Mouse (Mus musculus) stomach, postnatal 0 days (tissue): Measurements from ENCODE around the gene Nars2. TPM values are rescaled to one million over a fixed set of nuclear protein-coding genes. Genes with fewer than 3 reads are reported as not detected.
A peak's percentile ranks its signal among the peaks of the same experiment; 100 is the strongest.

Experiments
- ATAC-seq: fragments of 200-750 bp; cut with Nextera tagmentation; 2 replicates; pipeline ENCODE4 v1.8.0; 2017; ENCODE audit not compliant: low FRiP score, low TSS enrichment
- DNase-seq: peaks from one replicate; pipeline ENCODE4 v3.0.0-alpha.2; 2016; ENCODE audit warnings: low spot score
- H3K27ac ChIP-seq: fragments of 300-500 bp; sonication (generic); replicated peaks from 2 replicates; pipeline ENCODE4 v1.5.1; 2014; ENCODE audit warnings: mild to moderate bottlenecking, control low read depth
- H3K27me3 ChIP-seq: fragments of 300-500 bp; sonication (generic); 2 replicates; pipeline ENCODE4 v1.6.1; 2014; ENCODE audit warnings: low read length; ENCODE audit not compliant: control insufficient read depth, insufficient read depth
- H3K36me3 ChIP-seq: fragments of 300-500 bp; sonication (generic); 2 replicates; pipeline ENCODE4 v1.6.1; 2014; ENCODE audit warnings: low read length, mixed read lengths; ENCODE audit not compliant: control insufficient read depth, insufficient read depth
- H3K4me1 ChIP-seq: fragments of 300-500 bp; sonication (generic); replicated peaks from 2 replicates; pipeline ENCODE4 v1.6.1; 2014; ENCODE audit warnings: antibody characterized with exemption; ENCODE audit not compliant: control insufficient read depth, insufficient read depth
- H3K4me2 ChIP-seq: fragments of 300-500 bp; sonication (generic); replicated peaks from 2 replicates; pipeline ENCODE4 v1.6.1; 2014; ENCODE audit warnings: low read depth, mild to moderate bottlenecking, control low read depth, moderate library complexity
- H3K4me3 ChIP-seq: fragments of 300-500 bp; sonication (generic); 2 replicates; pipeline ENCODE4 v1.5.1; 2014; ENCODE audit warnings: low read depth, low read length, control low read depth
- H3K9ac ChIP-seq: fragments of 300-500 bp; sonication (generic); 2 replicates; pipeline ENCODE4 v1.6.1; 2014; ENCODE audit warnings: mild to moderate bottlenecking, low read length, control low read depth, mixed read lengths
- H3K9me3 ChIP-seq: fragments of 300-500 bp; sonication (generic); 2 replicates; pipeline ENCODE4 v1.6.1; 2016; ENCODE audit warnings: low read length; ENCODE audit not compliant: control insufficient read depth
- CTCF ChIP-seq: IDR thresholded peaks from 2 replicates; pipeline ENCODE4 v1.5.1; 2016; ENCODE audit warnings: antibody characterized with exemption, low read depth, mild to moderate bottlenecking, moderate library complexity
- EP300 ChIP-seq: optimal IDR thresholded peaks from 2 replicates; pipeline ENCODE3; 2016; ENCODE audit warnings: antibody characterized with exemption
- WGBS: fragments of 180-500 bp; shearing (Covaris S2); extraction: QIAGEN DNeasy Blood & Tissue Kit; methylation state at CpG from one replicate; pipeline ENCODE4 v1.1.7; 2014; 5-methylcytosine and 5-hydroxymethylcytosine counted together
- polyA plus RNA-seq: library from polyadenylated mRNA; unstranded; fragments of >200 nt; fragmentation: Nextera tagmentation; extraction: Ambion mirVana; gene quantifications from 2 replicates; pipeline ENCODE4 v1.2.1, GENCODE M21; 2015

Nars2 gene
- polyA plus RNA-seq, 1 experiment from 2014 or later, result 14.5 TPM

DNA sequence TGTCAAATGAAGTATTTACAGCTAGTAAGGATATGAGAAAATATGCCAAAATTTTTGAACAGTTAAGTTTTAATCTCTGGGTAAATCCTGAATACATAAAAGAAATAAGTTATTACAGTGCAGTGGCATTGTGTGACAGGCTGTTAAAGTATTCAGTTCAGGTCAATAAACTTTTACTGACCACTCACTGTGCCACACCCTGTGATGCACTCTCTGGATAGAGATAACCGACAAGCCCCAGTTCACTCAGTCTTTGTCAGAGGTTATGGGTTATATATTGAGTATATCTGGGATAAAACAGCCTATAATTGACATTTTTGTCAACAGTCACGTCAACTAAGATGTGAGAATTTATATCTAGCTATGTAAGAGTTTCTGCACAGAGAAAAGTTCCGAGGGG is 120.2 kb downstream of the Nars2 start:
- H3K4me2 ChIP-seq, result no peak overlapping the region
- H3K36me3 ChIP-seq, result no peaks in the 10 kb centered on the region
- 78% methylated on average over 3 of the region's 3 CpGs for WGBS
- H3K9ac ChIP-seq, result no peak overlapping the region
- H3K27me3 ChIP-seq, result no peaks in the 10 kb centered on the region
- TF ChIP-seq EP300 (no peak), CTCF (no peak)
- H3K4me3 ChIP-seq, result no peak overlapping the region
- DNase-seq (no peak), ATAC-seq (no peak)
- H3K27ac ChIP-seq, result no peak overlapping the region
- no peaks in the 10 kb centered on the region for H3K4me1 ChIP-seq
- no peaks in the 10 kb centered on the region for H3K9me3 ChIP-seq

GRCm38 (mm10) chr7:97072061-97072460 is 120.8 kb downstream of the Nars2 start:
- Histone ChIP-seq H3K4me2 (no peak overlapping the region), H3K27ac (no peak overlapping the region), H3K36me3 (no peaks in the 10 kb centered on the region), H3K9ac (no peak overlapping the region), H3K27me3 (no peaks in the 10 kb centered on the region), H3K4me3 (no peak overlapping the region), H3K4me1 (no peaks in the 10 kb centered on the region), H3K9me3 (no peaks in the 10 kb centered on the region)
- no peak for ATAC-seq
- DNase-seq, result no peak
- no peak for TF ChIP-seq CTCF
- TF ChIP-seq EP300, result no peak
- 70% methylated on average over 5 of the region's 5 CpGs for WGBS

GRCm38 (mm10) chr7:97074974-97075373 is 123.7 kb downstream of the Nars2 start:
- H3K27me3 ChIP-seq, result no peaks in the 10 kb centered on the region
- ATAC-seq, result no peak; the same call in 1 of the 2 replicates
- no peaks in the 10 kb centered on the region for H3K4me1 ChIP-seq
- DNase-seq, result no peak
- 34% methylated on average over 1 of the region's 1 CpGs for WGBS
- TF ChIP-seq CTCF (no peak), EP300 (no peak)
- no peak overlapping the region for H3K4me2 ChIP-seq
- no peak overlapping the region for H3K27ac ChIP-seq
- H3K9me3 ChIP-seq, result no peaks in the 10 kb centered on the region
- H3K36me3 ChIP-seq, result no peaks in the 10 kb centered on the region
- no peak overlapping the region for H3K9ac ChIP-seq
- no peak overlapping the region for H3K4me3 ChIP-seq

DNA sequence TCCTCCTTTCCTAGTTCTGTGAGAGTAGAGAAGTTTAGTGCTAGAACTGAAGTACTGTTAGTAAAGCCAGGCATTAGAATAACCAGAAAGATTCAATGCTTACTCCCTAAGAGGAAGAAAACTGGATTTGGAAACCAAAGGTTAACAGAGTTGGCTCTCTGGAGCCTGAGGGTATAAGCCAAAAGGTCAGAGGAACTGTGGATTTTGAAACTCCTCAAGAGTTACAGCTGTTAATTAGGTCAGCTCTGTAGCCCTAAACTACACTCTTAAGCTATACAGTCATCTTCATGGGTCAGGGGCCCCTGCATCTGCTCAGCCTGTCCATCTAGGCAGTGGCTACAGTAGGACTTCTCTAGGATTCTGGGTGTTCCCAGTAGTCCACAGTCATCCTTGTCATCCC is 125.7 kb downstream of the Nars2 start:
- Histone ChIP-seq H3K27me3 (no peaks in the 10 kb centered on the region), H3K4me3 (no peak overlapping the region), H3K4me2 (no peak overlapping the region), H3K9ac (no peak overlapping the region), H3K36me3 (no peaks in the 10 kb centered on the region), H3K9me3 (no peaks in the 10 kb centered on the region), H3K27ac (no peak overlapping the region; the same call in 1 of the 2 replicates), H3K4me1 (no peaks in the 10 kb centered on the region)
- TF ChIP-seq EP300 (no peak), CTCF (no peak)
- ATAC-seq (no peak), DNase-seq (no peak)

GRCm38 (mm10) chr7:97078685-97079084 is 127.4 kb downstream of the Nars2 start:
- Histone ChIP-seq H3K4me3 (no peak overlapping the region), H3K4me1 (no peaks in the 10 kb centered on the region; the same call in 1 of the 2 replicates), H3K9me3 (no peaks in the 10 kb centered on the region), H3K27me3 (no peaks in the 10 kb centered on the region), H3K4me2 (no peak overlapping the region), H3K9ac (no peak overlapping the region), H3K36me3 (no peaks in the 10 kb centered on the region), H3K27ac (no peak overlapping the region)
- WGBS, result 44% methylated on average over 4 of the region's 4 CpGs
- no peak for TF ChIP-seq EP300
- no peak for TF ChIP-seq CTCF
- DNase-seq (no peak), ATAC-seq (no peak)

DNA sequence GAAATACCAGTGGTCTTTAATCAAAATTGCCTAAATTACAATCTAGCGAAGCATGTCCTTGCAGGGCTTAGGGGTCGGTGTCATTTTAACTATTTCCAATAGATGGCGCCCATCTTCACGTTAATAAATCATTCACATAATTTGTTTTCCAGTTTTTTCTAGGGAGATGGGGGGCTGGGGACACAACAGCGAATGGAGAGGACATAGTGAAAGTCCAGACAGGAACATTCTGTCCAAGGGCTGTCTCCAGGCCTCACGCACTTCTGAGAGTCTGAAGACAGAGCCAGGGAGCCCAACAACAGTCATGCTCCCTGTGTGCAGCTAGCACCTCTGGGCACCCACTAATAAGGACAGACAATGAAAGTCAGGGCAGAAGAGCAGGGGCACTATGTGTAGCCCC is 127.8 kb downstream of the Nars2 start:
- no peak for DNase-seq

More for the DNA sequence above, 127.8 kb downstream of the Nars2 start:
- no peaks in the 10 kb centered on the region for H3K9me3 ChIP-seq
- no peak overlapping the region for H3K4me3 ChIP-seq
- no peak for ATAC-seq
- no peak overlapping the region for H3K9ac ChIP-seq
- H3K36me3 ChIP-seq, result no peaks in the 10 kb centered on the region
- H3K4me2 ChIP-seq, result no peak overlapping the region
- no peak overlapping the region for H3K27ac ChIP-seq
- 18% methylated on average over 6 of the region's 6 CpGs for WGBS
- peak; percentile 72 for TF ChIP-seq CTCF
- no peak for TF ChIP-seq EP300
- H3K27me3 ChIP-seq, result no peaks in the 10 kb centered on the region
- H3K4me1 ChIP-seq, result no peaks in the 10 kb centered on the region; the same call in 1 of the 2 replicates
